Mouse (Mus musculus): ENCODE results near the gene Slc22a14.
"Not testable (repeated sequence)": the region's sequence is repeated elsewhere in the genome, so short reads cannot be mapped to it uniquely, and the experiment has no call there.

Slc22a14 gene

GRCm38 (mm10) chr9:119323260-119323645, 42.1 kb downstream of the Slc22a14 start:
- DNase-seq (ENCODE audit: low read depth, low spot score): no peak

- peak; percentile 98 for DNase-seq (ENCODE audit: low read depth, low spot score)
These were observed 42.8 kb downstream of the Slc22a14 start, which contains the start of gene Oxsr1 for GRCm38 (mm10) chr9:119322289-119323259. Oxsr1 (minus strand) TSS chr9:119322427.

GRCm38 (mm10) chr9:119321392-119322229, 43.7 kb downstream of the Slc22a14 start:
- peak; percentile 26 for DNase-seq (ENCODE audit: low read depth, low spot score)

GRCm38 (mm10) chr9:119320946-119321345, 44.4 kb downstream of the Slc22a14 start:
- no peak for DNase-seq (ENCODE audit: low read depth, low spot score)

- no peak for DNase-seq (ENCODE audit: low read depth, low spot score)
These were observed 44.9 kb downstream of the Slc22a14 start for GRCm38 (mm10) chr9:119320446-119320845.

GRCm38 (mm10) chr9:119318891-119319290, 46.5 kb downstream of the Slc22a14 start:
- DNase-seq (ENCODE audit: low read depth, low spot score): no peak

GRCm38 (mm10) chr9:119313096-119313495, 52.3 kb downstream of the Slc22a14 start:
- DNase-seq (ENCODE audit: low read depth, low spot score): no peak

GRCm38 (mm10) chr9:119309067-119309466, 56.3 kb downstream of the Slc22a14 start:
- DNase-seq (ENCODE audit: low read depth, low spot score): no peak

GRCm38 (mm10) chr9:119305863-119306262, 59.5 kb downstream of the Slc22a14 start:
- no peak for DNase-seq (ENCODE audit: low read depth, low spot score)

- DNase-seq (ENCODE audit: low read depth, low spot score): no peak
These were observed 66.8 kb downstream of the Slc22a14 start for GRCm38 (mm10) chr9:119298563-119298962.

- DNase-seq (ENCODE audit: low read depth, low spot score): no peak
These were observed 67.7 kb downstream of the Slc22a14 start for GRCm38 (mm10) chr9:119297696-119298095.

GRCm38 (mm10) chr9:119290791-119291190, 74.6 kb downstream of the Slc22a14 start:
- no peak for DNase-seq (ENCODE audit: low read depth, low spot score)

- DNase-seq (ENCODE audit: low read depth, low spot score): no peak
These were observed 84.3 kb downstream of the Slc22a14 start for GRCm38 (mm10) chr9:119280894-119281682.

- no peak for DNase-seq (ENCODE audit: low read depth, low spot score)
These were observed 87.3 kb downstream of the Slc22a14 start for GRCm38 (mm10) chr9:119278031-119278430.

- DNase-seq (ENCODE audit: low read depth, low spot score): no peak
These were observed 89.0 kb downstream of the Slc22a14 start for GRCm38 (mm10) chr9:119276321-119276720.

- DNase-seq (ENCODE audit: low read depth, low spot score): not testable (repeated sequence)
These were observed 90.5 kb downstream of the Slc22a14 start for GRCm38 (mm10) chr9:119274814-119275213.

GRCm38 (mm10) chr9:119271496-119271895, 93.9 kb downstream of the Slc22a14 start:
- no peak for DNase-seq (ENCODE audit: low read depth, low spot score)

GRCm38 (mm10) chr9:119268588-119269145, 96.7 kb downstream of the Slc22a14 start:
- no peak for DNase-seq (ENCODE audit: low read depth, low spot score)

- no peak for DNase-seq (ENCODE audit: low read depth, low spot score)
These were observed 97.2 kb downstream of the Slc22a14 start for GRCm38 (mm10) chr9:119268120-119268519.

- not testable (repeated sequence) for DNase-seq (ENCODE audit: low read depth, low spot score)
These were observed 99.3 kb downstream of the Slc22a14 start for GRCm38 (mm10) chr9:119266121-119266395.
